Mouse (Mus musculus) heart, adult 18-20 months (tissue): ENCODE measurements around the gene Eif4g1. TPM values are rescaled to one million over a fixed set of nuclear protein-coding genes. Genes with fewer than 3 reads are reported as not detected.
A peak's percentile ranks its signal among the peaks of the same experiment; 100 is the strongest.

ENCODE experiments used
- DNase-seq, 2 experiments: peaks; one replicate each; pipeline ENCODE4 v3.0.0; 2021 to 2022; ENCODE audit warnings: mixed read lengths in 1 of 2
- total RNA-seq, 2 experiments: library from RNA; stranded (reverse); gene quantifications; 2 replicates each; pipeline ENCODE4 v1.2.3; 2021

Gene Eif4g1
- total RNA-seq, 2 experiments from 2014 or later, result 403 to 412 TPM

- no peak for DNase-seq
These were observed 37.7 kb downstream of the Eif4g1 start for GRCm38 (mm10) chr16:20705786-20706185.

- no peak for DNase-seq
These were observed 38.4 kb downstream of the Eif4g1 start for GRCm38 (mm10) chr16:20706407-20707055.

GRCm38 (mm10) chr16:20708220-20708938, 40.3 kb downstream of the Eif4g1 start:
- DNase-seq, result no peak

- peak in 1 of 2 experiments; percentile 51 for DNase-seq
These were observed 41.0 kb downstream of the Eif4g1 start for GRCm38 (mm10) chr16:20708939-20709734.

GRCm38 (mm10) chr16:20710370-20710769, 42.3 kb downstream of the Eif4g1 start:
- DNase-seq, result no peak

GRCm38 (mm10) chr16:20710810-20711209, 42.7 kb downstream of the Eif4g1 start:
- DNase-seq, result no peak

GRCm38 (mm10) chr16:20712190-20712589, 44.1 kb downstream of the Eif4g1 start:
- no peak for DNase-seq

GRCm38 (mm10) chr16:20712889-20713288, 44.8 kb downstream of the Eif4g1 start:
- DNase-seq, result no peak

GRCm38 (mm10) chr16:20714307-20715080, 46.4 kb downstream of the Eif4g1 start:
- DNase-seq, result no peak

- DNase-seq, result no peak
These were observed 47.0 kb downstream of the Eif4g1 start for GRCm38 (mm10) chr16:20715161-20715560.

- no peak for DNase-seq
These were observed 47.5 kb downstream of the Eif4g1 start for GRCm38 (mm10) chr16:20715566-20715965.

- DNase-seq, result peak; percentile 82 to 83
These were observed 48.1 kb downstream of the Eif4g1 start for GRCm38 (mm10) chr16:20715976-20716840.

- DNase-seq, result no peak
These were observed 48.7 kb downstream of the Eif4g1 start for GRCm38 (mm10) chr16:20716841-20717180.

GRCm38 (mm10) chr16:20717181-20717977, 49.3 kb downstream of the Eif4g1 start, which contains the start of the genes Polr2h and Clcn2:
Polr2h (plus strand) TSS chr16:20717665.
Clcn2 (minus strand) TSS chr16:20717746.
- peak; percentile 98 for DNase-seq

- DNase-seq, result peak in 1 of 2 experiments; percentile 25
These were observed 50.0 kb downstream of the Eif4g1 start for GRCm38 (mm10) chr16:20717978-20718670.

- no peak for DNase-seq
These were observed 53.7 kb downstream of the Eif4g1 start for GRCm38 (mm10) chr16:20721808-20722207.

- no peak for DNase-seq
These were observed 54.6 kb downstream of the Eif4g1 start for GRCm38 (mm10) chr16:20722736-20723135.

- DNase-seq, result no peak
These were observed 55.1 kb downstream of the Eif4g1 start for GRCm38 (mm10) chr16:20723247-20723646.

- DNase-seq, result peak; percentile 69 to 77
These were observed 56.2 kb downstream of the Eif4g1 start for GRCm38 (mm10) chr16:20724338-20724748.
